Mouse (Mus musculus) hindbrain, embryonic 15.5 days (tissue): ENCODE results near the gene Gdf15. TPM values are rescaled to one million over a fixed set of nuclear protein-coding genes. Genes with fewer than 3 reads are reported as not detected.

Experiments used
- ATAC-seq: fragments of 200-750 bp; cut with Nextera tagmentation; 2 replicates; pipeline ENCODE4 v1.8.0; 2017; ENCODE audit warnings: low read depth, moderate number of reproducible peaks, moderate TSS enrichment; ENCODE audit not compliant: low FRiP score
- H3K27ac ChIP-seq: fragments of 300-500 bp; sonication (generic); replicated peaks from 2 replicates; pipeline ENCODE4 v1.5.1; 2015; ENCODE audit warnings: mild to moderate bottlenecking, inconsistent platforms
- H3K27me3 ChIP-seq: fragments of 300-500 bp; sonication (generic); 2 replicates; pipeline ENCODE4 v1.6.1; 2015; ENCODE audit warnings: control low read depth, inconsistent platforms
- H3K36me3 ChIP-seq: fragments of 300-500 bp; sonication (generic); 2 replicates; pipeline ENCODE4 v1.6.1; 2015; ENCODE audit warnings: control low read depth, inconsistent platforms
- H3K4me1 ChIP-seq: fragments of 300-500 bp; sonication (generic); replicated peaks from 2 replicates; pipeline ENCODE4 v1.6.1; 2015; ENCODE audit warnings: control low read depth, inconsistent platforms
- H3K4me2 ChIP-seq: fragments of 300-500 bp; sonication (generic); 2 replicates; pipeline ENCODE4 v1.6.1; 2015; ENCODE audit warnings: moderate library complexity, mild to moderate bottlenecking, inconsistent platforms
- H3K4me3 ChIP-seq: fragments of 300-500 bp; sonication (generic); 2 replicates; pipeline ENCODE4 v1.5.1; 2015; ENCODE audit warnings: mild to moderate bottlenecking, inconsistent platforms
- H3K9ac ChIP-seq: fragments of 300-500 bp; sonication (generic); 2 replicates; pipeline ENCODE4 v1.6.1; 2015; ENCODE audit warnings: inconsistent platforms
- H3K9me3 ChIP-seq: fragments of 300-500 bp; sonication (generic); 2 replicates; pipeline ENCODE4 v1.6.1; 2016; ENCODE audit warnings: control low read depth, inconsistent platforms
- WGBS: fragments of 180-500 bp; shearing (Covaris S2); methylation state at CpG from one replicate; pipeline ENCODE4 v1.1.7; 2015; 5-methylcytosine and 5-hydroxymethylcytosine counted together
- polyA plus RNA-seq: library from polyadenylated mRNA; unstranded; fragments of >200 nt; fragmentation: Nextera tagmentation; extraction: Ambion mirVana; gene quantifications from 2 replicates; pipeline ENCODE4 v1.2.1, GENCODE M21; 2015

Gdf15 gene
- polyA plus RNA-seq, 1 experiment from 2014 or later: 0.25 TPM

- 68% methylated on average over 3 of the region's 3 CpGs for WGBS
- Histone ChIP-seq H3K9ac (no peak overlapping the region), H3K36me3 (no peaks in the 10 kb centered on the region), H3K4me1 (no peaks in the 10 kb centered on the region), H3K9me3 (no peaks in the 10 kb centered on the region), H3K4me3 (no peak overlapping the region), H3K27ac (no peak overlapping the region), H3K27me3 (0 out of 2 replicates have a peak, but pooled peaks cover 3% of the 10 kb centered on the region), H3K4me2 (no peak overlapping the region)
- ATAC-seq: no peak
Measured at GRCm38 (mm10) chr8:70622220-70622619, 10.0 kb downstream of the Gdf15 start.

GRCm38 (mm10) chr8:70618888-70619334, 13.3 kb downstream of the Gdf15 start:
- 27% methylated on average over 9 of the region's 9 CpGs for WGBS
- Histone ChIP-seq H3K9ac (no peak overlapping the region), H3K4me3 (no peak overlapping the region), H3K27ac (no peak overlapping the region), H3K36me3 (no peaks in the 10 kb centered on the region), H3K4me2 (no peak overlapping the region), H3K9me3 (no peaks in the 10 kb centered on the region), H3K27me3 (0 out of 2 replicates have a peak, but pooled peaks cover 3% of the 10 kb centered on the region), H3K4me1 (no peaks in the 10 kb centered on the region)
- ATAC-seq: 0 out of 2 replicates have a peak, but pooled peaks have one; percentile 10

- no peaks in the 10 kb centered on the region for H3K4me1 ChIP-seq
- H3K4me2 ChIP-seq: no peak overlapping the region
- no peak overlapping the region for H3K27ac ChIP-seq
- 0 out of 2 replicates have a peak, but pooled peaks cover 1% of the 10 kb centered on the region for H3K27me3 ChIP-seq
- no peak overlapping the region for H3K9ac ChIP-seq
- H3K4me3 ChIP-seq: no peak overlapping the region
- no peaks in the 10 kb centered on the region for H3K36me3 ChIP-seq
- H3K9me3 ChIP-seq: no peaks in the 10 kb centered on the region
- 81% methylated on average over 11 of the region's 11 CpGs for WGBS
- no peak for ATAC-seq
Measured at GRCm38 (mm10) chr8:70617985-70618384, 14.3 kb downstream of the Gdf15 start.

GRCm38 (mm10) chr8:70616645-70617044, 15.6 kb downstream of the Gdf15 start:
- no peak overlapping the region for H3K27ac ChIP-seq
- no peaks in the 10 kb centered on the region for H3K9me3 ChIP-seq
- ATAC-seq: no peak
- peaks cover 2% of the 10 kb centered on the region for H3K4me1 ChIP-seq
- H3K36me3 ChIP-seq: no peaks in the 10 kb centered on the region
- no peaks in the 10 kb centered on the region for H3K27me3 ChIP-seq
- no peak overlapping the region for H3K9ac ChIP-seq
- H3K4me2 ChIP-seq: no peak overlapping the region
- WGBS: 50% methylated on average over 11 of the region's 11 CpGs
- H3K4me3 ChIP-seq: no peak overlapping the region

- no peak within 1 kb of the TSS for H3K4me2 ChIP-seq
- H3K27ac ChIP-seq: no peak within 1 kb of the TSS
- H3K9ac ChIP-seq: no peak within 1 kb of the TSS
- no peaks in the 10 kb centered on the region for H3K9me3 ChIP-seq
- no peak within 1 kb of the TSS for H3K4me3 ChIP-seq
- H3K36me3 ChIP-seq: no peaks in the 10 kb centered on the region
- peaks cover 9% of the 10 kb centered on the region for H3K4me1 ChIP-seq
- ATAC-seq: no peak
- WGBS: 84% methylated on average over 3 of the region's 3 CpGs
- H3K27me3 ChIP-seq: no peaks in the 10 kb centered on the region
Measured at GRCm38 (mm10) chr8:70615894-70616293, 16.4 kb downstream of the Gdf15 start, which contains the start of gene Lrrc25. TSS of gene Lrrc25 (plus strand) at chr8:70616155.

- Histone ChIP-seq H3K4me1 (peaks cover 13% of the 10 kb centered on the region), H3K4me3 (no peak overlapping the region), H3K27me3 (no peaks in the 10 kb centered on the region), H3K9ac (no peak overlapping the region), H3K9me3 (no peaks in the 10 kb centered on the region), H3K36me3 (no peaks in the 10 kb centered on the region), H3K4me2 (no peak overlapping the region), H3K27ac (no peak overlapping the region)
- WGBS: 87% methylated on average over 8 of the region's 8 CpGs
- no peak for ATAC-seq
Measured at GRCm38 (mm10) chr8:70615281-70615680, 17.0 kb downstream of the Gdf15 start.

GRCm38 (mm10) chr8:70614469-70614868, 17.8 kb downstream of the Gdf15 start:
- no peaks in the 10 kb centered on the region for H3K9me3 ChIP-seq
- no peak overlapping the region for H3K9ac ChIP-seq
- no peak for ATAC-seq
- H3K4me2 ChIP-seq: no peak overlapping the region
- WGBS: 65% methylated on average over 5 of the region's 5 CpGs
- no peaks in the 10 kb centered on the region for H3K27me3 ChIP-seq
- no peak overlapping the region for H3K27ac ChIP-seq
- H3K4me1 ChIP-seq: peaks cover 22% of the 10 kb centered on the region
- no peak overlapping the region for H3K4me3 ChIP-seq
- H3K36me3 ChIP-seq: no peaks in the 10 kb centered on the region

GRCm38 (mm10) chr8:70613763-70614162, 18.5 kb downstream of the Gdf15 start:
- Histone ChIP-seq H3K27me3 (no peaks in the 10 kb centered on the region), H3K4me2 (no peak overlapping the region), H3K9ac (no peak overlapping the region), H3K27ac (no peak overlapping the region), H3K4me1 (peaks cover 29% of the 10 kb centered on the region), H3K4me3 (no peak overlapping the region), H3K36me3 (no peaks in the 10 kb centered on the region), H3K9me3 (no peaks in the 10 kb centered on the region)
- no peak for ATAC-seq
- 12% methylated on average over 1 of the region's 1 CpGs for WGBS

- Histone ChIP-seq H3K9ac (peak overlapping the region; percentile 42), H3K27me3 (no peaks in the 10 kb centered on the region), H3K4me2 (peak overlapping the region; percentile 83), H3K4me1 (peaks cover 44% of the 10 kb centered on the region), H3K9me3 (no peaks in the 10 kb centered on the region), H3K27ac (peak overlapping the region; percentile 65), H3K36me3 (no peaks in the 10 kb centered on the region), H3K4me3 (peak overlapping the region; percentile 37)
- ATAC-seq: no peak
- WGBS: 0% methylated on average over 6 of the region's 6 CpGs
Measured at GRCm38 (mm10) chr8:70611849-70612248, 20.4 kb downstream of the Gdf15 start.

- Histone ChIP-seq H3K4me1 (peaks cover 52% of the 10 kb centered on the region), H3K9ac (peak overlapping the region; percentile 42), H3K4me3 (peak overlapping the region; percentile 37), H3K9me3 (no peaks in the 10 kb centered on the region), H3K27me3 (no peaks in the 10 kb centered on the region), H3K4me2 (peak overlapping the region; percentile 83), H3K36me3 (no peaks in the 10 kb centered on the region), H3K27ac (peak overlapping the region; percentile 83)
- no peak for ATAC-seq
- WGBS: under 1% methylated on average over 54 of the region's 54 CpGs
Measured at GRCm38 (mm10) chr8:70610796-70611771, 21.2 kb downstream of the Gdf15 start.

GRCm38 (mm10) chr8:70609849-70610795, 22.1 kb downstream of the Gdf15 start:
- no peaks in the 10 kb centered on the region for H3K36me3 ChIP-seq
- no peaks in the 10 kb centered on the region for H3K9me3 ChIP-seq
- under 1% methylated on average over 41 of the region's 45 CpGs for WGBS
- peak overlapping the region; percentile 83 for H3K27ac ChIP-seq
- ATAC-seq: peak; percentile 31; the same call in 1 of the 2 replicates
- no peaks in the 10 kb centered on the region for H3K27me3 ChIP-seq
- peak overlapping the region; percentile 36 for H3K9ac ChIP-seq
- H3K4me2 ChIP-seq: peak overlapping the region; percentile 83
- H3K4me3 ChIP-seq: peak overlapping the region; percentile 37
- peaks cover 58% of the 10 kb centered on the region for H3K4me1 ChIP-seq
